Mouse (Mus musculus): Measurements from ENCODE around the gene Sde2. TPM values are rescaled to one million over a fixed set of nuclear protein-coding genes. Genes with fewer than 3 reads are reported as not detected.
A peak's percentile ranks its signal among the peaks of the same experiment; 100 is the strongest.

Gene Sde2
- polyA plus RNA-seq (2014; fragmentation: Nextera tagmentation; extraction: Ambion mirVana): 49.0 and 49.2 TPM in 2 replicates

- no peaks in the 10 kb centered on the region for H3K9me3 ChIP-seq (ENCODE audit: control insufficient read depth, low read length)
- H3K4me2 ChIP-seq: peak within 1 kb of the TSS; percentile 87
- H3K4me3 ChIP-seq (ENCODE audit: low read depth, low read length): peak within 1 kb of the TSS; percentile 84
- peak within 1 kb of the TSS; percentile 100 for H3K27ac ChIP-seq (ENCODE audit: low read depth, low read length)
- H3K36me3 ChIP-seq (ENCODE audit: control insufficient read depth, insufficient read depth, low read length): no peaks in the 10 kb centered on the region
- whole genome bisulfite sequencing: under 1% methylated on average over 76 of the region's 77 CpGs
- ATAC-seq (replicated peaks; ENCODE audit: low FRiP score): peak; percentile 94
- peak; percentile 100 for DNase-seq (ENCODE audit: low spot score)
- no peaks in the 10 kb centered on the region for H3K27me3 ChIP-seq (replicated peaks; ENCODE audit: control insufficient read depth, insufficient read depth, low read length)
- peaks cover 39% of the 10 kb centered on the region for H3K4me1 ChIP-seq (replicated peaks; ENCODE audit: control insufficient read depth, insufficient read depth, low read length)
- peak within 1 kb of the TSS; percentile 94 for H3K9ac ChIP-seq (ENCODE audit: low read depth, low read length)
Measured at GRCm38 (mm10) chr1:180850316-180851270, at the start of gene Sde2. Sde2 (plus strand) TSS chr1:180851127.

DNA sequence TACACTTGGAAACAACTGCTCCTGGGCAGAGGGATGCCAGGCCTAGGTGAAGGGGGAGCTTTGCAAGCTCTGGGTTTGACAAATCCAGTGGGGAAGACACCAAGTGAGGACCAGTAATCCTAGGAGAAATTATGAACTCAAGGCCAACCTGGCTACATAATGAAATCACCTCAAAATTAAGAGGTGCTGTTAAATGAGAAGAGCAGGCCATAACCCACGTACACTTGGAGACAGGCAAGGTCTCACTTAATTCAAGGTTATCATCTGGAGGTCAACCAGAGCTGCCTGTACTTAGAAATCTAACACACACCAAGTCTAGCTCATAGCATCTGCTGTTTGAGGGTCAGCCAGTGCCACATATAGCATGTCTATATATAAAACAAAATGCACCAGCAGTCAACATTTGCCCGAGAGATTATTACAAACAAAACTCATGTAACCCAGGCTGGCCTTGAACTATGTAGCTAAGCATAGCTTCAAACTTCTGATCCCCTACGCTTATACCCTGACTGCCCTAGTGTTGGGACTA is 49.4 kb upstream of the Sde2 start:
- Histone ChIP-seq H3K9ac (ENCODE audit: low read depth, low read length) (no peak overlapping the region), H3K4me2 (no peak overlapping the region), H3K36me3 (ENCODE audit: control insufficient read depth, insufficient read depth, low read length) (peaks cover 40% of the 10 kb centered on the region), H3K27me3 (replicated peaks; ENCODE audit: control insufficient read depth, insufficient read depth, low read length) (no peaks in the 10 kb centered on the region), H3K9me3 (ENCODE audit: control insufficient read depth, low read length) (no peaks in the 10 kb centered on the region), H3K4me3 (ENCODE audit: low read depth, low read length) (no peak overlapping the region), H3K27ac (ENCODE audit: low read depth, low read length) (no peak overlapping the region), H3K4me1 (replicated peaks; ENCODE audit: control insufficient read depth, insufficient read depth, low read length) (no peaks in the 10 kb centered on the region)
- ATAC-seq (replicated peaks; ENCODE audit: low FRiP score): no peak
- WGBS: 86% methylated on average over 3 of the region's 3 CpGs
- DNase-seq (ENCODE audit: low spot score): no peak

GRCm38 (mm10) chr1:180803881-180804280 is 47.0 kb upstream of the Sde2 start:
- WGBS: 89% methylated on average over 6 of the region's 6 CpGs
- H3K27me3 ChIP-seq (replicated peaks; ENCODE audit: control insufficient read depth, insufficient read depth, low read length): no peaks in the 10 kb centered on the region
- H3K27ac ChIP-seq (ENCODE audit: low read depth, low read length): no peak overlapping the region
- H3K9me3 ChIP-seq (ENCODE audit: control insufficient read depth, low read length): no peaks in the 10 kb centered on the region
- peaks cover 59% of the 10 kb centered on the region for H3K36me3 ChIP-seq (ENCODE audit: control insufficient read depth, insufficient read depth, low read length)
- no peak overlapping the region for H3K9ac ChIP-seq (ENCODE audit: low read depth, low read length)
- H3K4me3 ChIP-seq (ENCODE audit: low read depth, low read length): no peak overlapping the region
- ATAC-seq (replicated peaks; ENCODE audit: low FRiP score) (no peak), DNase-seq (ENCODE audit: low spot score) (no peak)
- H3K4me1 ChIP-seq (replicated peaks; ENCODE audit: control insufficient read depth, insufficient read depth, low read length): no peaks in the 10 kb centered on the region
- no peak overlapping the region for H3K4me2 ChIP-seq

GRCm38 (mm10) chr1:180808831-180809230 is 42.1 kb upstream of the Sde2 start:
- ATAC-seq (replicated peaks; ENCODE audit: low FRiP score) (no peak), DNase-seq (ENCODE audit: low spot score) (no peak)
- Histone ChIP-seq H3K4me3 (ENCODE audit: low read depth, low read length) (no peak overlapping the region), H3K27me3 (replicated peaks; ENCODE audit: control insufficient read depth, insufficient read depth, low read length) (no peaks in the 10 kb centered on the region), H3K36me3 (ENCODE audit: control insufficient read depth, insufficient read depth, low read length) (peaks cover 59% of the 10 kb centered on the region), H3K4me2 (no peak overlapping the region), H3K27ac (ENCODE audit: low read depth, low read length) (no peak overlapping the region), H3K9me3 (ENCODE audit: control insufficient read depth, low read length) (no peaks in the 10 kb centered on the region), H3K4me1 (replicated peaks; ENCODE audit: control insufficient read depth, insufficient read depth, low read length) (peaks cover 11% of the 10 kb centered on the region), H3K9ac (ENCODE audit: low read depth, low read length) (no peak overlapping the region)
- WGBS: 90% methylated on average over 5 of the region's 5 CpGs

DNA sequence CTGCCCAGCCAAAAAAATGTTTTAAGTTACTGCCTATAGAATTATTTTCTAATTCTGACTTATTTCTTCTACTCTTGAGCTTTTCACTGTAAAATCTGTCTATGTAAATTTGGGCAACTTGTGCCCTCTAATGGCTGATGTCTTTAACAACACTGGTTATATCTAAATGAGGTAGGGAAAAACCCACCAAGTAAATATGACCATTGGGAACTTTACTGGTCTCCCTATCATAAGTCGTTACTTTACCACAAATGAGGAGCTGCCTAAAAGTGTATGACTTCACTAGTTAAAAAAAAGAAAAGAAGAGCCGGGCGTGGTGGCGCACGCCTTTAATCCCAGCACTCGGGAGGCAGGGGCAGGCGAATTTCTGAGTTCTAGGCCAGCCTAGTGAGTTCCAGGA is 40.0 kb upstream of the Sde2 start:
- Histone ChIP-seq H3K36me3 (ENCODE audit: control insufficient read depth, insufficient read depth, low read length) (peaks cover 40% of the 10 kb centered on the region), H3K9ac (ENCODE audit: low read depth, low read length) (peak overlapping the region; percentile 30; the same call in 1 of the 2 replicates), H3K27ac (ENCODE audit: low read depth, low read length) (no peak overlapping the region)

DNA sequence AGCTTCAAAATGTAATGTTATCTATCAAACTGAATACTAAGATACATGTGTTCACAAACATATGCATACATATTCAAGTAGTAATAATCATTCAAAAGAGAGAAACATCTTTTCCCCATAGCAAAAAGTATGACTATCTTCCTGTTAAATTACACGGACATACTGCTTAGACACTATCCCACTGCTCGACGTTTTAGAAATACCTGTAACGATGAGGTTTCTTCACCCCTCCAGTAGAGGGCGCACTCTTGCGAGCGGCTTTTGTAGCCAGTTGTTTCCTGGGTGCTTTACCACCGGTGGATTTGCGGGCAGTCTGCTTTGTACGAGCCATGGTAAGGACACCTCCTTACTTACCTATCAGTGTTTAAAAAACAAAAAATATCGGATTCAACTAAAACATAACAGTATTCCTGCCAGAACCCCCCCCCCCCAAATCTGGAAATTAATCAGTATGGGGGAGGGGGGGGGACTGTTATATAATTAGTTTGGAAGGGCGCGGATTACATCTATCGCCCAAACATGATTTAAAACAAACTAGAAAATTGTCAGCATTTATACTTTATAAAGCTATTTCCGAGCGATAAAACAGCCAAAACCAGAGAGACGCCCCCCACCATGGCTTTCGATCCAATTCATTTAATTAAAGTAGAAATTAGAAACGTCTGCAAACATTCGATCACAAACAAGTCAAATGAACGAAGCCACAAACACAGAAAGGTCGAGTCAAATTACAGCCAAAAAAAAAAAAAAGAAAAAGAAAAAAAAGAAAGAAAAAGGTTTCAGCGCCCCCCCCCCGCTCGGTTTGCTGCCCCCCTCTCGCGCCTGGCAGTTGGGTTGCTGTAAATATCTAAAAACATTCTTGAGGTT is 39.1 kb upstream of the Sde2 start:
- no peaks in the 10 kb centered on the region for H3K27me3 ChIP-seq (replicated peaks; ENCODE audit: control insufficient read depth, insufficient read depth, low read length)
- peak overlapping the region; percentile 93 for H3K4me3 ChIP-seq (ENCODE audit: low read depth, low read length)
- H3K9me3 ChIP-seq (ENCODE audit: control insufficient read depth, low read length): no peaks in the 10 kb centered on the region
- peak overlapping the region; percentile 98 for H3K9ac ChIP-seq (ENCODE audit: low read depth, low read length)
- WGBS: 2% methylated on average over 27 of the region's 27 CpGs
- peak overlapping the region; percentile 64 for H3K4me2 ChIP-seq
- peaks cover 33% of the 10 kb centered on the region for H3K36me3 ChIP-seq (ENCODE audit: control insufficient read depth, insufficient read depth, low read length)
- peak overlapping the region; percentile 99 for H3K27ac ChIP-seq (ENCODE audit: low read depth, low read length)
- no peak for DNase-seq (ENCODE audit: low spot score)
- H3K4me1 ChIP-seq (replicated peaks; ENCODE audit: control insufficient read depth, insufficient read depth, low read length): peaks cover 25% of the 10 kb centered on the region
- ATAC-seq (replicated peaks; ENCODE audit: low FRiP score): no peak

More for the DNA sequence above, 40.0 kb upstream of the Sde2 start:
- ATAC-seq (replicated peaks; ENCODE audit: low FRiP score): no peak
- Histone ChIP-seq H3K9me3 (ENCODE audit: control insufficient read depth, low read length) (no peaks in the 10 kb centered on the region), H3K4me1 (replicated peaks; ENCODE audit: control insufficient read depth, insufficient read depth, low read length) (peaks cover 25% of the 10 kb centered on the region), H3K27me3 (replicated peaks; ENCODE audit: control insufficient read depth, insufficient read depth, low read length) (no peaks in the 10 kb centered on the region), H3K4me3 (ENCODE audit: low read depth, low read length) (peak overlapping the region; percentile 93), H3K4me2 (peak overlapping the region; percentile 64)
- WGBS: 54% methylated on average over 7 of the region's 7 CpGs
- no peak for DNase-seq (ENCODE audit: low spot score)

DNA sequence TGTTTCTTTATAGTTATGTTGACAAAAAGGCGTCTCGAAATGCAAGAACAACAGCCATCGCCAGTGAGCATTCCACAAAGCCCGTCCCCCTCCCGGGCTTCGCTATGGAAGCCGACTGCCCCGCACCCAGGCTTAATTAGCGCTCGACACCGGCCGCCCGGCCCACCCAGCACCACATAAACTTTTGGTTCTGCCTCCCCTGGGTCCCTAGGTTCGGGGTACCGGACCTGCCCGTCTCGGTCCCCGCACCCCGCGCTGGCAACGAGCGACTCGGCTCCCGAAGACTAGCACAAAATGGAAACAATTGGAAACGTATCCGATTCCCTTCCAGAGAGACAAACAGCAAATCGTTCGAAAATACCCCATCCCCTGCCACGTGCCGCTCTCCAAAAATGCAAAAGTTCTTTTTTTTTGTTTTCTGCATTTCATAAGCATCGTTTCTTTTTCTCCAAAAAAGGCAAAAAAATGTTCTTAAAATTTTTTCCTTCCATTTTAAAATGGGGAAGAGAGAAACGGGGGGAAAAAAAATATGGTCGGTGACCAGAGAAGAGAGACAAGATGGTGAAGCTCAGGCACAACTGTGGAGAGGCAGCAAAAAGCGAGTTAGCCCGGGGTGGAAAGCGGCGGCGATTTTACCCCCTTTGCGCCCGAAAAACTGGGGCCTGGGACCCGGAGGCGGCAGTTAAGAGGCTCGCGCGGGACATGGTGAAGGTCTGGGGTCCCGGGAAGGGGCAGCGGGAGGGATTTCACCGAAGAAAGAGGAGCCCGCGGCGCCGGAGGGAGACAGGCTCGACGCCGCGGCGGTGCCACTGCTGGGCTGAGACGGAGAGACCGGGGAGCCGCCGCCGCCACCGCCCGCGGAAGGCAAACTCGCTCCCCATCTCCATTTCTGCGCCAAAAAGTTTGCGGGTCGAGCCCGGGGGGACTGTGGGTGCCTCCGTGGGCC is 38.2 kb upstream of the Sde2 start:
- Histone ChIP-seq H3K9me3 (ENCODE audit: control insufficient read depth, low read length) (no peaks in the 10 kb centered on the region), H3K27ac (ENCODE audit: low read depth, low read length) (peak overlapping the region; percentile 99), H3K27me3 (replicated peaks; ENCODE audit: control insufficient read depth, insufficient read depth, low read length) (no peaks in the 10 kb centered on the region), H3K36me3 (ENCODE audit: control insufficient read depth, insufficient read depth, low read length) (peaks cover 24% of the 10 kb centered on the region), H3K4me1 (replicated peaks; ENCODE audit: control insufficient read depth, insufficient read depth, low read length) (peaks cover 30% of the 10 kb centered on the region), H3K9ac (ENCODE audit: low read depth, low read length) (peak overlapping the region; percentile 98), H3K4me3 (ENCODE audit: low read depth, low read length) (peak overlapping the region; percentile 93), H3K4me2 (peak overlapping the region; percentile 64)
- ATAC-seq (replicated peaks; ENCODE audit: low FRiP score) (peak; percentile 41), DNase-seq (ENCODE audit: low spot score) (peak; percentile 74)
- under 1% methylated on average over 71 of the region's 71 CpGs for WGBS

All from liver, embryonic 11.5 days (tissue).